13 mouse cellular contexts compared by ENCODE assay signal in genomic region chr11:12340697-12341096, GRCm38 (mm10).
"Had no signal": no experiment of that assay in that cellular context is flagged by ENCODE, and none has a peak within 500 bp of the region (broad histone marks: within the 10 kb centered on the region; RNA-seq: fewer than 3 reads in every experiment).

No protein-coding gene starts in this region.

- H3K36me3 ChIP-seq: liver, embryonic 13.5 days; midbrain, embryonic 15.5 days; neural tube, embryonic 13.5 days had no signal

- ATAC-seq: inflammation-experienced regulatory T-cells, adult 6 months; liver, postnatal 0 days; midbrain, embryonic 15.5 days had no signal

- H3K4me3 ChIP-seq: liver, embryonic 13.5 days; midbrain, embryonic 15.5 days; neural tube, embryonic 13.5 days had no signal

- H3K27me3 ChIP-seq: liver, embryonic 13.5 days; midbrain, embryonic 15.5 days; neural tube, embryonic 13.5 days had no signal

- H3K9me3 ChIP-seq: liver, embryonic 13.5 days; midbrain, embryonic 15.5 days; neural tube, embryonic 13.5 days had no signal

- H3K4me2 ChIP-seq: liver, embryonic 13.5 days; midbrain, embryonic 15.5 days; neural tube, embryonic 13.5 days had no signal

- H3K27ac ChIP-seq: liver, embryonic 13.5 days; midbrain, embryonic 15.5 days; neural tube, embryonic 13.5 days had no signal

- H3K4me1 ChIP-seq: liver, embryonic 13.5 days; midbrain, embryonic 15.5 days; neural tube, embryonic 13.5 days had no signal

- H3K9ac ChIP-seq: liver, embryonic 13.5 days; liver, postnatal 0 days; midbrain, embryonic 15.5 days; neural tube, embryonic 13.5 days had no signal

- DNase-seq: kidney, adult 11 months; kidney, adult 9 months; kidney, postnatal 36 days; left cerebral cortex, postnatal 4 days; liver; liver, embryonic 13.5 days; liver, postnatal 0 days; lung, postnatal 36 days; right cerebral cortex, postnatal 14 days; thymus, postnatal 36 days had no signal
